Mouse (Mus musculus) heart, adult 8-10 months (tissue): Measurements from ENCODE around the gene Stard7. TPM values are rescaled to one million over a fixed set of nuclear protein-coding genes. Genes with fewer than 3 reads are reported as not detected.
"Not testable (repeated sequence)": the region's sequence is repeated elsewhere in the genome, so short reads cannot be mapped to it uniquely, and the experiment has no call there.

Source experiments
- DNase-seq: peaks from one replicate; pipeline ENCODE4 v3.0.0; 2022; ENCODE audit warnings: low spot score
- total RNA-seq, 4 experiments: library from RNA; stranded (reverse); gene quantifications; 2 replicates each; pipeline ENCODE4 v1.2.4; 2022

Gene Stard7
- total RNA-seq, 4 experiments from 2014 or later, result 162 to 173 (median 169) TPM

GRCm38 (mm10) chr2:127274590-127274989 is 4.6 kb downstream of the Stard7 start:
- no peak for DNase-seq

DNA sequence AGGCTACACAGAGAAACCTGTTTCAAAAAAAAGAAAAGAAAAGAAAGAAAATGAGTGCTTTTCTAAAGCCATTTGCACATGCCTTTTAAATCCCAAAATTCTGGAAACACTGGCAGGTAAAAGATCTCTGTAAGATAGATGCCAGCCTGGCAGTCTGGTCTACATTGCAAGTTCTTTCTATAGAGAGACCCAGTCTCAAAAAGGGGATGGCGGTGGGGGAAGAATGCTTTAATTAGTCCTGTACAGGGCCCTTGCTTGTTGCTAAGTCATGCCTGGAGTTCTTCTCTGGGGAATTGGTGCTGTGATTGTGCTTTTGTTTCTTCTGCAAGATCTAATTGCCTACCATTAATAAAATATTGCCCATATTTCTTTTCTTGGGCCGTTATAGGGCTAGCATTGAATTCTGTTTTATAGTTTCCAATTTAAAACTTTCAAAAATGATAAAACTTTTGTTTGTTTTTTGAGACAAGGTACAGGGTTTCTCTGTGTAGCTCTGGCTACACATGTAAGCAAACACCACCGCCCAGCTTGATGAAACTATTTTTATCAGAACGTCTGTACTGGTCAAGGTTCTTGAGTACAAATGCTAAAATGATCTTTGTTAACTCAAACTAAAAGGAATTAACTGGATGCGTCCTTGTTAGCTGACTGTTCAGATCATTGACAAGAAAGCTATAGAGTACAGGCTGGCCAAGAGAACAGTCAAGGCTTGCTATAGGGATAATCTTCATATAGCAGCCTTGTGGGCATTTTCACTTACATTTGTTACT is 5.7 kb downstream of the Stard7 start:
- DNase-seq, result no peak

DNA sequence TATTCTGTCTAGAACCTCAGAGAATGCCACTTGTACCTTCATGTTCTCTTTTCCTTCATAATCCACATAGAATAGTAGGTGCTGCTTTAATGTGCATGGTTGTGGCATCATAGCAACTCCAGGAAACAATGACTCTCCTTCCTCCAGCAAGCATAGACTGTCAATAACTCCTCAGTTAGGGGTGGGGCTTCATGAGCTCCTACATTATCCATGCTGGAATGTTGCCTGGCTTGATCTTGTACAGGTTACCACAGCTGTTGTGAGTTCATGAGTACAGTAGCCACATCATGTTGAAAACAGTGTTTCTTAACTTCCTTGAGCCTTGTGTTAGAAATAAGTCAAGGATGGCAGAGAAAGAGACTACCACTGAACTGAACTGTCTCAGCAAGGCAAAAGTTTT is 8.1 kb downstream of the Stard7 start:
- DNase-seq, result no peak

DNA sequence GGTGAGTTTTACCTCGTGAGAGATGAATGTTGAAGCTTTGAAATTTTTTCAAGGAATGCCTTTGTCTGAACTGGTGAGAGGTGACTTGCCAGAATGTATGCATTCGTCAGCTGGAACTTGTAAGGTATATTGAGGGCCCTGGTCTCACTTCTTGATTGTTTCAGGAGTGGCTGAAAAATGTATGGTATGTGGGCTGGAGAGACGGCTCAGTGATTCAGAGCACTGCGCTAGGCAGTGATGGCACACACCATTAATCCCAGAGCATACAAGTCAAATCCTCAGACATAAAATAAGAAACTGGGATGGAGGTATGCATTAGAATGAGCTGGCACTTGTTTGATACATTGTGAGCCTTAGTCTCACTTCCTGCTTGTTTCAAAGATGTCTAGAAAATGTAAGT is 22.2 kb downstream of the Stard7 start:
- no peak for DNase-seq

DNA sequence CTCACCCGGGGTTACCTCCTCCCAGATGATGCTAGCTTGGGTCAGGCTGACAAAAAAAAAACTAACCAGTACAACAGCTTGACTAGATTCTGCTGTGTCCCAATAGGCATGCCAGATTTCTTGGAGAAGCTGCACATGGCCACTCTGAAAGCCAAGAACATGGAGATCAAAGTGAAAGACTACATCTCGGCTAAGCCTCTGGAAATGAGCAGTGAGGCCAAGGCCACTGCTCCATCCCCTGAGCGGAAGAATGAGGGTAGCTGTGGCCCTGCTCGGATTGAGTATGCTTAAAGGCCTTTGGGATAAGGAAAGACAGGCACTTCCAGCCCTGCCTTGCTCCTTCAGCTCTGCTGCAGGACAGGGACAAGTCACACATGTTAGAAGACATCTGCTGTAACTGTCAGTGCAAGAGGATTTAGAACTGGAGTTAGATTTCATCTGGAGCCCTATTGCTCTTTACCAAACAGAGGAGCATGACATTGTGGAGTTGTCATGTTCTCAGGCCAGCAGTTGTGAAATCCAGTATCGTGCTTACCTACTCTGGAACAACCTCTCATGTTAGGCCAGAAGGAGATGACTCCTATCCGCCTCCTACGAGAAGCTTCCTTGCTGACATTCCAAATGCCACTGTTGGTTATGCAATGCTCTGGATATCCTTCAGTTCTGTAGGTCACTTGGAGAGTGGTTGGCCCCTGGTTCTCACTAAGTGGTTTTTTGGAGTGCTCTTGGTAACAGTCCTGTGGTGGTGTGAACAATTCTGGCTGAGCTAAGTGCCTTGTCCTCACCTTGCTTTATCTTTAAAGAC is 27.2 kb downstream of the Stard7 start:
- DNase-seq, result peak; percentile 16

DNA sequence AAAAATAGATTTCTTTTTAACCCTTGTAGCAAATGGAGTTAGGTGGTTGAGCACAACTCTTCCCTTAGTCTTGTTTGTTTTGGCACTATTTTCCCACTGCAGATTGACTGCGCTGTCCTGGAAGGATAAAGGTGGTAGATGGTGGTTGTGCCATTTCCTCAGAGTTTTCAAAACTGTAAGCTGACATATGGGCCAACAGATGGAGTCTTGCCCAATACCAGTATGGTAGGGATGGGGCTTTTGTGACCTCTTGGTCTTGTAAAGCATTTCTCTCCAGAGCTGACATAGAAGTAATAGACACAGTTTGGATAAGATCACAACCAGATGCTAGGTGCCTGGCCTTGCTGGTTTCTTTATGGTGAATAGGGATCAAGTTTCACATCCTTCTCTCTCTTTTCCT is 28.0 kb downstream of the Stard7 start:
- no peak for DNase-seq

DNA sequence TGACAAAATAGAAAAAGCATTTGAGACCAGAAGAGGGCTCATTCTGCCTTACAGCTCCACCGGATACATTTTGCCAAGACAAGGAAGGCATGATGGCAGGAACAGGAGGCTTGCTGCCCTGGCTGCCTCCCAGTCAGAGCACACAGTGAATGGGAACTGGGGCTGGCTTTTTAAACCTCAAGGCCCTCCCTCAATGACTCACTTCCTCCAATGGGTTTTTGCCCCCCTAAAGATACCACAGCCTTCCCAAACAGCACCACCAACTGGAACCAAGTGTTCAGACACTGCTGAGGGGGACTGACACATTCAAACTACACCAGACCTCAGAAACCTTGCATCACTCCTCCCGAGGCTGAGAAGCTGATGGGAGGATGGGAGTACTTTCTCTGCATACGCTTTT is 30.7 kb downstream of the Stard7 start:
- no peak for DNase-seq

DNA sequence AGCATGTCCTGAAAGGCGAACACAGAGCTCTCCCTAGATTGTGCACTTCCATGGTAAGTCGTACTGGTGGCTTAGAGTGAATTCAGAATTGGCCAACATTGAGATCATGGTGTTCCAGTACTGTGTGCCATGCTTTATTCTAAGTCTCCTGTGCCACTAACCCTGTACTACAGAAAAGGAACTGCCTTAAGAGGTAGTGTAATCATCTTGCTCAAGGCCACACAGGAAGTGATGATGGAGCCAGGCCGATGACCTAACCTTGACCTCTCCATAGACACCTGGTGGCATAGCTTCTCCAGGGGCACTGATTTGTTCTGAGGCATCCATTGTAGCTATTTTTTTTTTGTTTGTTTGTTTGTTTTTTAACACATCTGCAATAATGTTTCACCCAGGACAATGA is 31.9 kb downstream of the Stard7 start:
- DNase-seq, result no peak

- not testable (repeated sequence) for DNase-seq
These were observed 34.2 kb downstream of the Stard7 start for GRCm38 (mm10) chr2:127304192-127304591.

DNA sequence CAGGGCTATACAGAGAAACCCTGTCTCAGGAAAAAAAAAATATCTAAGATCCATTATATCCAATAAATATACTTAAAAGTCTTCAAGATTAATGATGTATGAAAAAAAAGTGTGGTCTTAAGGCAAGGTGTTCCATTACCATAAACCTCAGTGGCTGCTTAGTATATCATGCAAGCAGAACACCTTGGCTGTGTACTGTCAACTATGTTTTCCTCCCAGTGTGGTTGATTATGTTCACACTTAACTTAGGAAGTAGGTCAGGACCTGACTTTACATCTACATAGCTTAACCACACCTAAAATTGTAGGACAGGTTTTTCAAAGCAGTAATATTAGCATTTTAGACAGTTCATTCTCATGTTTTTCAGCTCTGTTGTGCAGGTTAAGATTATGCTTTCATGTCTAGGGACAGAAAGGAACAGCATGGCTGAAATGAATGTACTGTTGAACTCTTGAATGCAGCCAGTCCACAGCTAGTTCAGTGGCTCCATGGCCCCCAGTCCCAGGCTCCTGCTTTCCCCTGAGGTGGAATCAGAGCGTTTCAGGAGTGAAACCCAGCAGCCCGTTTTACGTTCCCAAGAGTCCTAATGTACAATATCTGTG is 34.7 kb downstream of the Stard7 start:
- DNase-seq, result no peak

DNA sequence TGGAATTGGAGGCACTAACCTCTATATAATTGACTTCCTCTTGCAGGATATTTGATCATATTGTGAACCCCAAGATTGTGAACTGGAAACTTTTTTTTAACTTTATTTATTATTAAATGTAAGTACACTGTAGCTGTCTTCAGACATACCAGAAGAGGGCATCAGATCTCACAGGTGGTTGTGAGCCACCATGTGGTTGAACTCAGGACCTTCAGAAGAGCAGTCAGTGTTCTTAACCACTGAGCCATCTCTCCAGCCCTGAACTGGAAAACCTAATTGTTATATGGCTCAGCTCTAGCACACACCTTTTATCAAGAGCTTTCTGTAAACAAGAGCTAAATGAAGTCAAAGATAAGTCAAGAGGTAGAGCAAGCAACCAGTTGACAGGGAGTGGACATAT is 36.1 kb downstream of the Stard7 start:
- no peak for DNase-seq

GRCm38 (mm10) chr2:127307179-127307578 is 37.2 kb downstream of the Stard7 start:
- DNase-seq, result no peak

DNA sequence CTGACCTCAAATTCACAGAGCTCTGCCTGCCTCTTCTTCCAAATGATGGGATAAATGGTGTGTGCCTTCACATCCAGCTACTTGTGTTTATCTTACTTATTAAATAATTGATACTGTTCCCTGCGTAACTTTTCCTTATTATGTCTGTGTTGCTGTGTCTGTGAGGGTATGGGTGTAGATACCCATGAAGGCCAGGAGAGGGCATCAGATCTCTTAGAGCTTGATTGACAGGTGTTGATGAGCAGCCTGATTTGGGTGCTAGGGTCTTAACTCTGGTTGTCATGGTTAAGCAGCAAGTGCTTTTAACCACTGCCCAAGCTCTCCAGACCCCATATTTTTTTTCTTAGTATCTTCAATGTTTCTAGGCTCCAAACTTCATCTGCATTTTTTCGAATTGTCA is 38.6 kb downstream of the Stard7 start:
- no peak for DNase-seq

- no peak for DNase-seq
These were observed 40.2 kb downstream of the Stard7 start for GRCm38 (mm10) chr2:127310246-127310645.

DNA sequence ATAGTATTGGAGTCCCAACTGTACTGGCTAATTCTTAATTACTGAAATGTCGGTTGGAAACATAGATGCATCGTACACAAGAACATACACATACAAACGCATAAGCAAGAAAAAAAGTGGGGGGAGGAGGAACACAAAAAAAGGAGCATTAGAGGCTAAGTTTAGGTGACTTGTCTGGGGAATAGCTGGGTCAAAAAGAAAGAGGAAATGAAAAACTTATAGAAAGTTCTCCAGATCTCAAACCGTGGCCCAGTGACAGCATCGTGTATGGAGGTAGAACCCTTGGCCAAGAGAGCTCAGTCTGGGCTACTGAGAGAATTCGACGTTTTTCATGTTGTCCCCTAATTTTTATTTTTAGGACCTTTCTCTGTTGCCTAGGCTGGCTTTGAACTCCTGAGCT is 40.7 kb downstream of the Stard7 start:
- no peak for DNase-seq

DNA sequence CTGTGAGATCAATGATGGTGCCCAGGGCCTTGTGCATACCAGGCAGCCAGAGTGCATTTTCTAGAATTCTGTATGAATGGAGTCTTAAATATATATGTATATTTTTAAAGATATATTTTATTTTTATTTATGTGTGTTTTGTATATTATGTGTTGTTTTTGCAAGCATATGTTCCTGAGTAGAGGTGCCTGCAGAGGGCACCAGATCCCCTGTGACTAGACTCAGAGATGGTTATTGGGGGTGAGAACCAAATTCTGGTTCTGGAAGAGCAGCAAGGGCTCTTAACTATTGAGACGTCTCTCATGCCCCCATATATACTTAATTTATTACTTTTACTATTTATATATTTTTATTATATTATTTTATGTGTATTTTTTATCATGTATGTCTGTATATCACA is 41.2 kb downstream of the Stard7 start:
- DNase-seq, result no peak

DNA sequence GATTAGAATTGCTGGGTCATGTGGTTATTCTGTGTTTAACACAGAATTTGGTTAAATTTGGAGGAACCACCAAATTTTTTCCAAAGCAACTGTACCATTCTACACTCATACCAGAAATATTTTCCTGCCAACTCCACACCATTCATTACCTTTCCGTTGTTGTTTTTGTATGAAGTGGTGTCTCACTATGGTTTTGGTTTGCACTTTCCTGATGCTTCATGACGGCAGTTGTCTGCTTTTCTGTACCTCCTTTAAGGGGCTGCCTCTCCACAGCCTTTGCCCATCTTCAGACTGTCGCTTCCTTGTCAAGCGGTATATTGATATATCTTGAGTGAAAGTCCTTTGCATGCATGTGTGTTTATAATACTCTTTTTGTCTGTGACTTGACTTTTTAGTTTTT is 42.8 kb downstream of the Stard7 start:
- no peak for DNase-seq

DNA sequence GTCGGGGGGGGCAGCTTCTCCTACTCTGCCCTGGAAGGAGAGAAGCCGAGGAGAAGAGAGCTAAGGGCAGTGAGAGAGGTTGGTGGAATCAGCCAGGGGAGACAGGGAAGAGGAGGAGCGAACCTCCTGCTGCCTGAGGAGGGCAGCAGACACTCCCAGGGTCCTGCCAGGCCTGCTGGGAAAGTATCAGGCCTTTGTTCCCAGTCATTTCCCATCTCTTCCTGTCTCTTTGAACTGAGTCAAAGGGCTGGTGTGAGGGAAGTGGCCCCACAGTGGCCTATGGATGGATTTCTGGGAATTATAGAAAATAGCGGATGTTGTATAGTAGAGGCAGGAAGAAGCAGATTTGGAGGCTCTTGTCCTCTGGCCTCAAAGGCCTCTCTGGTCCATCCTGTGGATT is 43.9 kb downstream of the Stard7 start:
- DNase-seq, result no peak

DNA sequence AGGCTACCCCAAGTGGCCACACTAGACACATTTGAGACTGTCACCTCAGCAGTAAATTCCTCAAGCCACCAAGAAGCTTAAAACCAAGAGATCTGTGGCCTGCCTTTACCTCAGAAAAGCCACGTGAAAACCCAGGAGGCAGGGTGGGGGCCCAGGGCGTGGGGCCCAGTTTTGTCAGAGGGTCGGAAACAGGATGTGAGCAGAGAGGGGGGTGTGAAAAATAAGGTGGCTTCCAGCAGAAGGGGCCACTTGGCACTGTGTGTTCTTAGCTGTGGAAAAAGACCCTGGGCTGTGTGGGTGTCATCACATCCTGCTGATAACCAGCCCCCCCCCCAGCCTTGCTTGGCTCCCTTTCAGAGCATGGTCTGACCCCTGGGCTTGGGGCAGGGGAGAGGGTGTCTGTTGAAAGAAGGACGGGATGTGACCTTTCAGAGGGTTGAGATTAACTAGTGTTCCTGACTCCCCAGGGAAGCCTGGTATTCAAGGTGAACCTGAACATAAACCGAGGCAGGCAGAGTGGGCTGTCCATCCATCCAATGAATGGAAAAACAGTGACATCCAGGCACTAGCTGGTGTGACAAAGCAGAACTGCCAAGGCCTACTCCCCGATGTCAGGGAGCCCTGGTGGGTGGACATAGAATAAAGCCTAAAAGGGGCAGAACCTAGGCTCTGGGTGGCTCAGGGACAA is 44.6 kb downstream of the Stard7 start:
- DNase-seq, result no peak

DNA sequence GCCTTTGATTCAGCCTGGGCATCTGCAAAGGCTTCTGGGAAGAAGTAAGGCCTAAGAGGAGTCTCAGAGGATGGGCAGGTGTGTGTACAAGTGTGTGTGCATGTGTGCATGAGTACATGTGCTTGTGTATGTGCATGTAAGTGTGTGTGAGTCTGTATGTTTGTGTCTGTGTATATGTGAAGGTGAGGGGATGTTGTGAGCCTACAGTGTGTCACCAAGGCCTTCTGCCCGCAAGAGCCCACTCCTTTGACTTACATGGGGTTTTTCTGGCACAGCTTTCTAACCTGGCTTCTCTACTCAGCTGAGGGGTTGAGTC is 45.1 kb downstream of the Stard7 start:
- DNase-seq, result no peak

GRCm38 (mm10) chr2:127316431-127316830 is 46.4 kb downstream of the Stard7 start:
- DNase-seq, result no peak

- no peak for DNase-seq
These were observed 48.1 kb downstream of the Stard7 start for GRCm38 (mm10) chr2:127318136-127318535.
